ENCODE assay signal across 11 mouse cellular contexts in the genomic region with DNA sequence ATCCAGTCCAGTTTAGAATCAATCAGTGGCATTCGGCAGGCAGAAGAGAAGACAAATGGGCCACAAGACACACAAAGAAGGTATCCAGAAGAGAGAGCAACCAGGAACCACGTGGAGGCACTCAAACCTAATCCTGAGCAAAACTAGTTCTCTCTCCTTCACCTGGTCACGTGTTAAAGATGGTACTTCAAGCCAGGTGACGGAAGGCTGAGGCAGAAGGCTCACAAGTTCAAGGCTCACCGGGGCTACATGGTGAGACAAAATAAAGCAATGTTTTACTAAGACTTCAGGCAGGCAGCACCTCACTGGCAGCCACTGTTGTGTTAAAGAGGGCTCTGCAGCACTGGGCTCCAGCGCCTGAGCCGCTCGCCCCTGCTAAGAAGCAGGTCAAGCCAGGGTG. TPM values are rescaled to one million over a fixed set of nuclear protein-coding genes. Genes with fewer than 3 reads are reported as not detected.
A peak's percentile ranks its signal among the peaks of the same experiment; 100 is the strongest.
DNase-seq lines count a peak whose midpoint lies in the region; ATAC-seq and TF ChIP-seq lines count a peak whose summit lies in the region.
"Had no signal": no experiment of that assay in that cellular context is flagged by ENCODE, and none has a peak within 500 bp of the region (broad histone marks: within the 10 kb centered on the region; RNA-seq: fewer than 3 reads in every experiment).

No protein-coding gene starts in this region.

- no peak for TF ChIP-seq EP300 in stomach, postnatal 0 days (optimal IDR thresholded peaks at IDR 0.05)

- no peaks in the 10 kb centered on the region for H3K27me3 ChIP-seq in forebrain, embryonic 11.5 days (ENCODE audit: control insufficient read depth, insufficient read depth, low read length)
- H3K27me3 ChIP-seq in forebrain, embryonic 15.5 days: no peaks in the 10 kb centered on the region
- no peaks in the 10 kb centered on the region for H3K27me3 ChIP-seq in lung, embryonic 16.5 days (ENCODE audit: control insufficient read depth, insufficient read depth, low read depth, low read length)
- H3K27me3 ChIP-seq in liver, embryonic 11.5 days (replicated peaks; ENCODE audit: control insufficient read depth, insufficient read depth, low read length): no peaks in the 10 kb centered on the region
- H3K27me3 ChIP-seq in stomach, postnatal 0 days (ENCODE audit: control insufficient read depth, insufficient read depth, low read length): no peaks in the 10 kb centered on the region

- H3K27ac ChIP-seq in forebrain, embryonic 11.5 days (ENCODE audit: low read depth, low read length): 0 out of 2 replicates have a peak overlapping the region, but pooled peaks have one; percentile 18
- no peak overlapping the region for H3K27ac ChIP-seq in forebrain, embryonic 15.5 days (replicated peaks)
- peak overlapping the region; percentile 97 for H3K27ac ChIP-seq in lung, embryonic 16.5 days (ENCODE audit: low read length)
- peak overlapping the region; percentile 87 for H3K27ac ChIP-seq in liver, embryonic 11.5 days (ENCODE audit: low read depth, low read length)
- peak overlapping the region; percentile 90 for H3K27ac ChIP-seq in stomach, postnatal 0 days (replicated peaks)
- H3K27ac ChIP-seq: left cerebral cortex, adult 2 months had no signal

- H3K9ac ChIP-seq in forebrain, embryonic 11.5 days (ENCODE audit: low read length): no peak overlapping the region
- no peak overlapping the region for H3K9ac ChIP-seq in forebrain, embryonic 15.5 days (replicated peaks)
- H3K9ac ChIP-seq in lung, embryonic 16.5 days (ENCODE audit: low read length): peak overlapping the region; percentile 43
- H3K9ac ChIP-seq in liver, embryonic 11.5 days (ENCODE audit: low read depth, low read length): no peak overlapping the region
- peak overlapping the region; percentile 35 for H3K9ac ChIP-seq in stomach, postnatal 0 days (ENCODE audit: low read length)

- H3K4me1 ChIP-seq in forebrain, embryonic 11.5 days (replicated peaks; ENCODE audit: control insufficient read depth, insufficient read depth, low read length): peaks cover 23% of the 10 kb centered on the region
- peaks cover 61% of the 10 kb centered on the region for H3K4me1 ChIP-seq in forebrain, embryonic 15.5 days
- H3K4me1 ChIP-seq in lung, embryonic 16.5 days (replicated peaks; ENCODE audit: control insufficient read depth, insufficient read depth, low read length): peaks cover 70% of the 10 kb centered on the region
- H3K4me1 ChIP-seq in liver, embryonic 11.5 days (replicated peaks; ENCODE audit: control insufficient read depth, insufficient read depth, low read length): peaks cover 47% of the 10 kb centered on the region
- peaks cover 17% of the 10 kb centered on the region for H3K4me1 ChIP-seq in stomach, postnatal 0 days (replicated peaks; ENCODE audit: control insufficient read depth, insufficient read depth)

- no peaks in the 10 kb centered on the region for H3K36me3 ChIP-seq in forebrain, embryonic 11.5 days (ENCODE audit: control insufficient read depth, insufficient read depth, low read length)
- H3K36me3 ChIP-seq in forebrain, embryonic 15.5 days: no peaks in the 10 kb centered on the region
- H3K36me3 ChIP-seq in lung, embryonic 16.5 days (ENCODE audit: control insufficient read depth, insufficient read depth, low read length): no peaks in the 10 kb centered on the region
- H3K36me3 ChIP-seq in liver, embryonic 11.5 days (ENCODE audit: control insufficient read depth, insufficient read depth, low read length): peaks cover 12% of the 10 kb centered on the region; the same call in 1 of the 2 replicates
- H3K36me3 ChIP-seq in stomach, postnatal 0 days (ENCODE audit: control insufficient read depth, insufficient read depth, low read length): no peaks in the 10 kb centered on the region

- H3K4me2 ChIP-seq in forebrain, embryonic 11.5 days (ENCODE audit: low read depth, low read length, severe bottlenecking): no peak overlapping the region
- H3K4me2 ChIP-seq in forebrain, embryonic 15.5 days (replicated peaks): no peak overlapping the region
- peak overlapping the region; percentile 38 for H3K4me2 ChIP-seq in lung, embryonic 16.5 days (ENCODE audit: low read depth, low read length)
- peak overlapping the region; percentile 38 for H3K4me2 ChIP-seq in liver, embryonic 11.5 days
- peak overlapping the region; percentile 31 for H3K4me2 ChIP-seq in stomach, postnatal 0 days (replicated peaks; ENCODE audit: low read depth)

- no peak for TF ChIP-seq CTCF in stomach, postnatal 0 days (IDR thresholded peaks at IDR 0.05; ENCODE audit: low read depth)

- DNase-seq in forebrain, embryonic 11.5 days (ENCODE audit: low spot score): no peak
- DNase-seq in lung, postnatal 4 days: no peak
- DNase-seq in liver, embryonic 11.5 days (ENCODE audit: low spot score): no peak
- DNase-seq in stomach, postnatal 0 days (ENCODE audit: low spot score): no peak
- DNase-seq in testis, postnatal 10 days (ENCODE audit: low spot score): no peak
- DNase-seq in adrenal gland, postnatal 25 days: no peak

- H3K9me3 ChIP-seq in forebrain, embryonic 11.5 days (ENCODE audit: control insufficient read depth, low read length): no peaks in the 10 kb centered on the region
- no peaks in the 10 kb centered on the region for H3K9me3 ChIP-seq in forebrain, embryonic 15.5 days
- H3K9me3 ChIP-seq in lung, embryonic 16.5 days (ENCODE audit: control insufficient read depth, low read length): no peaks in the 10 kb centered on the region
- no peaks in the 10 kb centered on the region for H3K9me3 ChIP-seq in liver, embryonic 11.5 days (ENCODE audit: control insufficient read depth, low read length)
- no peaks in the 10 kb centered on the region for H3K9me3 ChIP-seq in stomach, postnatal 0 days (ENCODE audit: control insufficient read depth, low read length)

- WGBS in forebrain, embryonic 11.5 days: 58% methylated on average over 8 of the region's 8 CpGs
- 57% methylated on average over 8 of the region's 8 CpGs for WGBS in forebrain, embryonic 15.5 days
- WGBS in lung, embryonic 16.5 days: 31% methylated on average over 8 of the region's 8 CpGs
- 62% methylated on average over 8 of the region's 8 CpGs for WGBS in liver, embryonic 11.5 days
- 41% methylated on average over 8 of the region's 8 CpGs for WGBS in stomach, postnatal 0 days

- no peak for ATAC-seq in forebrain, embryonic 11.5 days (replicated peaks; ENCODE audit: low FRiP score)
- ATAC-seq in forebrain, embryonic 15.5 days (replicated peaks): no peak
- ATAC-seq in lung, embryonic 16.5 days (ENCODE audit: low read depth): no peak
- no peak for ATAC-seq in liver, embryonic 11.5 days (replicated peaks; ENCODE audit: low FRiP score)
- ATAC-seq in stomach, postnatal 0 days (ENCODE audit: low FRiP score, low TSS enrichment): no peak

- H3K4me3 ChIP-seq in forebrain, embryonic 11.5 days (ENCODE audit: low read depth, low read length): no peak overlapping the region
- H3K4me3 ChIP-seq in forebrain, embryonic 15.5 days: no peak overlapping the region
- no peak overlapping the region for H3K4me3 ChIP-seq in lung, embryonic 16.5 days (ENCODE audit: low read length)
- no peak overlapping the region for H3K4me3 ChIP-seq in liver, embryonic 11.5 days (ENCODE audit: low read depth, low read length)
- no peak overlapping the region for H3K4me3 ChIP-seq in stomach, postnatal 0 days (ENCODE audit: low read depth, low read length)
- H3K4me3 ChIP-seq: left cerebral cortex, adult 2 months had no signal

RNA-seq across cellular contexts. Expression of gene Szrd1, which starts 7.4 kb away (rescaled TPM):
- polyA plus RNA-seq in forebrain, embryonic 11.5 days (2014; fragmentation: Nextera tagmentation; extraction: Ambion mirVana): 22.9 and 26.1 TPM in 2 replicates
- polyA plus RNA-seq in forebrain, embryonic 15.5 days (2015; fragmentation: Nextera tagmentation; extraction: Ambion mirVana): 26.3 and 30.9 TPM in 2 replicates
- polyA plus RNA-seq in lung, embryonic 16.5 days (2015; fragmentation: Nextera tagmentation; extraction: Ambion mirVana): 42.4 and 44.6 TPM in 2 replicates
- polyA plus RNA-seq in liver, embryonic 11.5 days (2014; fragmentation: Nextera tagmentation; extraction: Ambion mirVana): 24.7 and 26.2 TPM in 2 replicates
- polyA plus RNA-seq in stomach, postnatal 0 days (2015; fragmentation: Nextera tagmentation; extraction: Ambion mirVana): 28.6 and 29.6 TPM in 2 replicates
- total RNA-seq in adrenal gland, postnatal 25 days (2021): 95.3 and 115 TPM in 2 replicates

RNA-seq across cellular contexts. Expression of gene Fbxo42, which starts 15.5 kb away (rescaled TPM):
- polyA plus RNA-seq in forebrain, embryonic 11.5 days (2014; fragmentation: Nextera tagmentation; extraction: Ambion mirVana): 30.8 and 31.6 TPM in 2 replicates
- polyA plus RNA-seq in forebrain, embryonic 15.5 days (2015; fragmentation: Nextera tagmentation; extraction: Ambion mirVana): 25.0 and 26.5 TPM in 2 replicates
- polyA plus RNA-seq in lung, embryonic 16.5 days (2015; fragmentation: Nextera tagmentation; extraction: Ambion mirVana): 19.3 and 21.1 TPM in 2 replicates
- polyA plus RNA-seq in liver, embryonic 11.5 days (2014; fragmentation: Nextera tagmentation; extraction: Ambion mirVana): 26.0 and 28.7 TPM in 2 replicates
- polyA plus RNA-seq in stomach, postnatal 0 days (2015; fragmentation: Nextera tagmentation; extraction: Ambion mirVana): 9.8 and 11.5 TPM in 2 replicates
- 19.7 and 24.8 TPM in 2 replicates for total RNA-seq in adrenal gland, postnatal 25 days (2021)

RNA-seq across cellular contexts. Expression of gene Spata21, which starts 44.1 kb away (rescaled TPM):
- not detected in 2 replicates for polyA plus RNA-seq in forebrain, embryonic 11.5 days (2014; fragmentation: Nextera tagmentation; extraction: Ambion mirVana)
- polyA plus RNA-seq in forebrain, embryonic 15.5 days (2015; fragmentation: Nextera tagmentation; extraction: Ambion mirVana): 0.53 TPM in 1 of 2 replicates, not detected in the other
- 0.14 and 0.51 TPM in 2 replicates for polyA plus RNA-seq in lung, embryonic 16.5 days (2015; fragmentation: Nextera tagmentation; extraction: Ambion mirVana)
- polyA plus RNA-seq in liver, embryonic 11.5 days (2014; fragmentation: Nextera tagmentation; extraction: Ambion mirVana): 0.19 TPM in 1 of 2 replicates, not detected in the other
- 0.05 and 0.11 TPM in 2 replicates for polyA plus RNA-seq in stomach, postnatal 0 days (2015; fragmentation: Nextera tagmentation; extraction: Ambion mirVana)
- total RNA-seq in adrenal gland, postnatal 25 days (2021): not detected in 2 replicates
- total RNA-seq: gastrocnemius, adult 18-20 months; neutrophil, adult 5-6 weeks had no signal

RNA-seq across cellular contexts. Expression of gene Necap2, which starts 54.0 kb away (rescaled TPM):
- 50.0 and 51.2 TPM in 2 replicates for polyA plus RNA-seq in forebrain, embryonic 11.5 days (2014; fragmentation: Nextera tagmentation; extraction: Ambion mirVana)
- polyA plus RNA-seq in forebrain, embryonic 15.5 days (2015; fragmentation: Nextera tagmentation; extraction: Ambion mirVana): 50.5 and 55.8 TPM in 2 replicates
- 108 and 116 TPM in 2 replicates for polyA plus RNA-seq in lung, embryonic 16.5 days (2015; fragmentation: Nextera tagmentation; extraction: Ambion mirVana)
- 178 and 180 TPM in 2 replicates for polyA plus RNA-seq in liver, embryonic 11.5 days (2014; fragmentation: Nextera tagmentation; extraction: Ambion mirVana)
- polyA plus RNA-seq in stomach, postnatal 0 days (2015; fragmentation: Nextera tagmentation; extraction: Ambion mirVana): 77.7 and 81.1 TPM in 2 replicates
- total RNA-seq in adrenal gland, postnatal 25 days (2021): 56.2 and 67.2 TPM in 2 replicates

Comparison
In these comparisons a context has a peak if more than half of its experiments do, and no peak if none do; other contexts are left out.
1. H3K4me2 ChIP-seq: peak in lung, embryonic 16.5 days (single experiment), liver, embryonic 11.5 days (single experiment) and stomach, postnatal 0 days (single experiment); none in forebrain, embryonic 11.5 days (single experiment) and forebrain, embryonic 15.5 days (single experiment).
2. H3K9ac ChIP-seq: peak in lung, embryonic 16.5 days (single experiment) and stomach, postnatal 0 days (single experiment); none in forebrain, embryonic 11.5 days (single experiment), forebrain, embryonic 15.5 days (single experiment) and liver, embryonic 11.5 days (single experiment).